Mouse (Mus musculus) spleen, adult 18-20 months (tissue): ENCODE measurements around the gene Exoc7.
A peak's percentile ranks its signal among the peaks of the same experiment; 100 is the strongest.

ENCODE experiments used
- DNase-seq, 2 experiments: peaks; one replicate each; pipeline ENCODE4 v3.0.0; 2022; ENCODE audit warnings: mixed read lengths in 2 of 2

Gene Exoc7

GRCm38 (mm10) chr11:116274045-116274666 lies 32.9 kb downstream of the Exoc7 start, which contains the start of gene Srp68:
Gene Srp68, minus strand, starts transcription at chr11:116274217.
- peak; percentile 77 to 88 for DNase-seq

- DNase-seq: no peak
These were observed 33.5 kb downstream of the Exoc7 start for GRCm38 (mm10) chr11:116273469-116274044.

GRCm38 (mm10) chr11:116272589-116273468 lies 34.2 kb downstream of the Exoc7 start:
- DNase-seq: no peak

- no peak for DNase-seq
These were observed 37.5 kb downstream of the Exoc7 start for GRCm38 (mm10) chr11:116269560-116269959.

GRCm38 (mm10) chr11:116268313-116268712 lies 38.7 kb downstream of the Exoc7 start:
- DNase-seq: no peak

GRCm38 (mm10) chr11:116267637-116268036 lies 39.4 kb downstream of the Exoc7 start:
- DNase-seq: no peak

- no peak for DNase-seq
These were observed 41.2 kb downstream of the Exoc7 start for GRCm38 (mm10) chr11:116265850-116266249.

- DNase-seq: peak in 1 of 2 experiments; percentile 20
These were observed 41.7 kb downstream of the Exoc7 start for GRCm38 (mm10) chr11:116265352-116265751.

- DNase-seq: no peak
These were observed 46.8 kb downstream of the Exoc7 start for GRCm38 (mm10) chr11:116260259-116260658.

GRCm38 (mm10) chr11:116259461-116259860 lies 47.6 kb downstream of the Exoc7 start:
- DNase-seq: no peak

GRCm38 (mm10) chr11:116255982-116256675 lies 50.9 kb downstream of the Exoc7 start:
- no peak for DNase-seq

- DNase-seq: no peak
These were observed 51.7 kb downstream of the Exoc7 start for GRCm38 (mm10) chr11:116255090-116255981.

GRCm38 (mm10) chr11:116254627-116255026 lies 52.4 kb downstream of the Exoc7 start:
- no peak for DNase-seq

GRCm38 (mm10) chr11:116253076-116253600 lies 53.9 kb downstream of the Exoc7 start:
- no peak for DNase-seq

- DNase-seq: no peak
These were observed 56.1 kb downstream of the Exoc7 start for GRCm38 (mm10) chr11:116250898-116251297.

GRCm38 (mm10) chr11:116247502-116248222 lies 59.4 kb downstream of the Exoc7 start:
- DNase-seq: no peak

GRCm38 (mm10) chr11:116245616-116246015 lies 61.4 kb downstream of the Exoc7 start:
- DNase-seq: no peak

GRCm38 (mm10) chr11:116244580-116244979 lies 62.5 kb downstream of the Exoc7 start:
- no peak for DNase-seq

- DNase-seq: no peak
These were observed 65.2 kb downstream of the Exoc7 start for GRCm38 (mm10) chr11:116241744-116242235.

GRCm38 (mm10) chr11:116239797-116240196 lies 67.2 kb downstream of the Exoc7 start:
- DNase-seq: no peak
